Mouse (Mus musculus) B cell, adult 2 months (primary cell): Measurements from ENCODE around the gene Rprd1b.

Source experiments
- DNase-seq, 2 experiments: peaks; one replicate each; pipeline ENCODE4 v3.0.0; 2022

Gene Rprd1b

GRCm38 (mm10) chr2:158129291-158130002 is 101.2 kb downstream of the Rprd1b start:
- DNase-seq = no peak

- DNase-seq = no peak
Measured at GRCm38 (mm10) chr2:158130391-158130986, 102.2 kb downstream of the Rprd1b start.

GRCm38 (mm10) chr2:158131197-158131835 is 103.0 kb downstream of the Rprd1b start:
- DNase-seq = no peak

GRCm38 (mm10) chr2:158132320-158132719 is 104.0 kb downstream of the Rprd1b start:
- DNase-seq = no peak

- peak; percentile 62 to 71 for DNase-seq
Measured at GRCm38 (mm10) chr2:158133050-158133449, 104.8 kb downstream of the Rprd1b start.

- DNase-seq = no peak
Measured at GRCm38 (mm10) chr2:158136205-158136604, 107.9 kb downstream of the Rprd1b start.

- DNase-seq = no peak
Measured at GRCm38 (mm10) chr2:158137771-158138170, 109.5 kb downstream of the Rprd1b start.

GRCm38 (mm10) chr2:158138778-158139177 is 110.5 kb downstream of the Rprd1b start:
- no peak for DNase-seq

- DNase-seq = no peak
Measured at GRCm38 (mm10) chr2:158139628-158140027, 111.3 kb downstream of the Rprd1b start.

- DNase-seq = no peak
Measured at GRCm38 (mm10) chr2:158140664-158141063, 112.4 kb downstream of the Rprd1b start.

- DNase-seq = no peak
Measured at GRCm38 (mm10) chr2:158141271-158141670, 113.0 kb downstream of the Rprd1b start.

GRCm38 (mm10) chr2:158141690-158142440 is 113.6 kb downstream of the Rprd1b start:
- DNase-seq = no peak

- DNase-seq = no peak
Measured at GRCm38 (mm10) chr2:158142981-158143380, 114.7 kb downstream of the Rprd1b start.

GRCm38 (mm10) chr2:158143816-158144215 is 115.5 kb downstream of the Rprd1b start:
- DNase-seq = no peak

- DNase-seq = no peak
Measured at GRCm38 (mm10) chr2:158144263-158144662, 116.0 kb downstream of the Rprd1b start.

- no peak for DNase-seq
Measured at GRCm38 (mm10) chr2:158144750-158145527, 116.6 kb downstream of the Rprd1b start.

- DNase-seq = no peak
Measured at GRCm38 (mm10) chr2:158145528-158146065, 117.3 kb downstream of the Rprd1b start.

- peak; percentile 94 to 95 for DNase-seq
Measured at GRCm38 (mm10) chr2:158146223-158146622, 117.9 kb downstream of the Rprd1b start, which contains the start of gene Tgm2. Gene Tgm2, minus strand, starts transcription at chr2:158146436.

GRCm38 (mm10) chr2:158146971-158147370 is 118.7 kb downstream of the Rprd1b start:
- no peak for DNase-seq

- peak; percentile 34 to 39 for DNase-seq
Measured at GRCm38 (mm10) chr2:158151077-158151476, 122.8 kb downstream of the Rprd1b start.

GRCm38 (mm10) chr2:158152685-158153309 is 124.5 kb downstream of the Rprd1b start:
- DNase-seq = no peak
